Mouse (Mus musculus) cerebellum, adult 8-10 months (tissue): ENCODE results near the gene Ptbp3.

Experiments used
- DNase-seq: peaks from one replicate; pipeline ENCODE4 v3.0.0; 2022

Gene Ptbp3

GRCm38 (mm10) chr4:59429128-59429527 is 120.0 kb downstream of the Ptbp3 start:
- DNase-seq, result no peak

GRCm38 (mm10) chr4:59426429-59426828 is 122.7 kb downstream of the Ptbp3 start:
- DNase-seq, result no peak

GRCm38 (mm10) chr4:59422808-59423207 is 126.4 kb downstream of the Ptbp3 start:
- DNase-seq, result no peak

GRCm38 (mm10) chr4:59422025-59422783 is 127.0 kb downstream of the Ptbp3 start:
- no peak for DNase-seq
